Mouse (Mus musculus): ENCODE data around the gene Hist1h2ag. TPM values are rescaled to one million over a fixed set of nuclear protein-coding genes. Genes with fewer than 3 reads are reported as not detected.

Hist1h2ag gene
- polyA plus RNA-seq, 2 experiments: 18.0 to 35.2 TPM

DNA sequence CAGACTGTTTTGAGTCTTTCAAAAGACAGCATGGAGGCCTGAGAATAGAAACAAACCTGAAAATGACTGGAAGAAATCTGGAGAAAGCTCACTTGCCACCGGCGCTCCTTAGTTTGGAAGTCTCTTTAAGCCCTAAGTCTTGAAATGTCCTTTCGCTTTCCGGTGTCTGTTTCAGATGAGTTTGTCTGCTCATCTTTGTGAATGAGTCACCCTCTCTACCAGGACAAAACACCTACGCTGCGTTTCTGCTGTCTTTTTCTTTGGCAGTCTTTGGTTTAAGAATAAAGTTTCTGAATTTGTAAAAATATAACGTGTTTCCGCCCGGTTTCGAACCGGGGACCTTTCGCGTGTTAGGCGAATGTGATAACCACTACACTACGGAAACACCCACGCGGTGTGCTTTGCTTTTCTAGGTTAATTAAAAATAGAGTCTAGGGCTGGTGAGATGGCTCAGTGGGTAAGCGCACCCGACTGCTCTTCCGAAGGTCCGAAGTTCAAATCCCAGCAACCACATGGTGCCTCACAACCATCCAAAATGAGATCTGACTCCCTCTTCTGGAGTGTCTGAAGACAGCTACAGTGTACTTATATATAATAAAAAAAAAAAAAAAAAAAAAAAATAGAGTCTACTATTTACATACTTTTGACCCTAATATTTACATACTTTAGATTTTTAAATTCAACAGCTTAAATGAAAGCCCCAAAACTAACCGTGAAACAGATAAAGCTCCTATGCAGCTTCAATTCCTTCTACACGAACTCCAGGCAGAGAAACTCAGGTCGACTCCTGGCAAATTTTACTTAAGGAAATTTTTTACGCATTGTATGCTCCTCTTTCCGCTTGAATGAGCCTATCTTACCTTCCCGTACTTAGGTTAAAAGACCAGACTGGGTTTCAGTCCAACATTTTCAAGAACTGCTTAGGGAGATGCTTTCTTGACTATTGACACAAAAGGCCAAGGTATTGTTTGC lies 27.0 kb downstream of the Hist1h2ag start:
- peaks cover 31% of the 10 kb centered on the region for H3K27me3 ChIP-seq (ENCODE audit: control insufficient read depth, insufficient read depth, low read length)
- H3K9ac ChIP-seq (replicated peaks): no peak overlapping the region
- WGBS (ENCODE audit: insufficient replicate concordance): 11% methylated on average over 27 of the region's 27 CpGs
- no peak overlapping the region for H3K27ac ChIP-seq
- peak; percentile 83 for ATAC-seq (ENCODE audit: insufficient read depth)
- no peaks in the 10 kb centered on the region for H3K36me3 ChIP-seq (replicated peaks; ENCODE audit: control insufficient read depth, insufficient read depth, low read depth)
- H3K9me3 ChIP-seq (ENCODE audit: control insufficient read depth, low read length): no peaks in the 10 kb centered on the region
- peak overlapping the region; percentile 31 to 44 for H3K4me3 ChIP-seq (ENCODE audit: insufficient read depth in 1 of 2, low read depth in 2 of 2, low read length in 2 of 2)
- peaks cover 2 to 22% of the 10 kb centered on the region in 2 experiments for H3K4me1 ChIP-seq (replicated peaks; ENCODE audit: control insufficient read depth in 2 of 2, insufficient read depth in 2 of 2, low read length in 1 of 2)
- TF ChIP-seq CTCF (IDR thresholded peaks at IDR 0.05; ENCODE audit: low read depth) (peak; percentile 22), EP300 (IDR thresholded peaks at IDR 0.05; ENCODE audit: low read depth) (no peak)
- peak in 2 of 3 experiments; percentile 77 to 82 for DNase-seq (ENCODE audit: low read depth in 3 of 3, low spot score in 3 of 3)
- peak overlapping the region; percentile 62 for H3K4me2 ChIP-seq (ENCODE audit: low read depth)

DNA sequence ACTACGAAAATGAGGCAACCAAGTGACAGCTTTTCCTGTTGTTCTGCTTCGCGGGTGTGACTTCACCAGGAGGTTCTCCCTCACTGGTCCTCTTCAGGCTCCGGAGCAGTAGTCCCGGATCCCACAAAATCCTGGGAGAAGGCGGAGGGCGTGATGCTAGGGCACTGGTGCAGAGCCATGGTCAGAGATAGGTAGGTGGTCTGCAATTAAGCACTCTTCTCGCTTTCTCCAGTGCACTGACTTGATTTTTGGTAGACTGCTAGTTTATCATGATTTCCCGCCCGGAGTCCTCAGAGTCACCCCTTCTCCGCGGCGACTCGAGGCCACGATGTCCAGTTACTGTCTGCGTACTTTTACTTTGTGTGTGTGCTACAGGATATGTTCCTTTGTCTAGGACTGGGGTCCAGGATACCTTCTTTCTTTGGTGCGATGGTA lies 28.3 kb downstream of the Hist1h2ag start:
- ATAC-seq (ENCODE audit: insufficient read depth): no peak
- H3K4me1 ChIP-seq (replicated peaks; ENCODE audit: control insufficient read depth in 2 of 2, insufficient read depth in 2 of 2, low read length in 1 of 2): peaks cover under 1 to 16% of the 10 kb centered on the region in 2 experiments
- H3K4me2 ChIP-seq (ENCODE audit: low read depth): peak overlapping the region; percentile 62
- peak overlapping the region; percentile 29 to 35; a peak in 3 of 4 replicates for H3K4me3 ChIP-seq (ENCODE audit: insufficient read depth in 1 of 2, low read depth in 2 of 2, low read length in 2 of 2)
- no peak for DNase-seq (ENCODE audit: low read depth in 3 of 3, low spot score in 3 of 3)
- peaks cover 43% of the 10 kb centered on the region for H3K27me3 ChIP-seq (ENCODE audit: control insufficient read depth, insufficient read depth, low read length)
- no peak overlapping the region for H3K9ac ChIP-seq (replicated peaks)
- 9% methylated on average over 17 of the region's 17 CpGs for WGBS (ENCODE audit: insufficient replicate concordance)
- no peak overlapping the region for H3K27ac ChIP-seq
- no peaks in the 10 kb centered on the region for H3K36me3 ChIP-seq (replicated peaks; ENCODE audit: control insufficient read depth, insufficient read depth, low read depth)
- TF ChIP-seq CTCF (IDR thresholded peaks at IDR 0.05; ENCODE audit: low read depth) (no peak), EP300 (IDR thresholded peaks at IDR 0.05; ENCODE audit: low read depth) (no peak)
- H3K9me3 ChIP-seq (ENCODE audit: control insufficient read depth, low read length): no peaks in the 10 kb centered on the region

DNA sequence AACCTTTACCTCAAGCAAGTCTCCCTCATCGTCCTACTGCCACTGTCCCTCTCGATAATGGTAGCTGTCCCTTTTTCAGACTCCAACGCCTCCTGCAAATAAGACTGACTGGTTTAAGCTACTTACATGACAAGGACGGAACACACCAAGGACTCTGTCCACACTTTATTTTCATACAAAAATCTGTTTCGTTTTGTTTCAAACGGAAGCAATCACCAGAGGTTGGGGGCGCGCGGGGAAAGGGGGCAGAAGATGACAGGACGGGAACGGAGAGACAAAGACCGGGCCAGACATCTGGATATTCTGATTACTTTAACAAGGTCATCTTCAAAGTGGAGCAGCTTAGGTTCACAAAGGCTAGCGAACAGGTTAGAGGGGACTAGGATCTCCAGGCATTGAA lies 29.0 kb downstream of the Hist1h2ag start:
- Histone ChIP-seq H3K9me3 (ENCODE audit: control insufficient read depth, low read length) (no peaks in the 10 kb centered on the region), H3K4me1 (replicated peaks; ENCODE audit: control insufficient read depth in 2 of 2, insufficient read depth in 2 of 2, low read length in 1 of 2) (peaks cover 0 to 16% of the 10 kb centered on the region in 2 experiments), H3K36me3 (replicated peaks; ENCODE audit: control insufficient read depth, insufficient read depth, low read depth) (no peaks in the 10 kb centered on the region), H3K27me3 (ENCODE audit: control insufficient read depth, insufficient read depth, low read length) (peaks cover 50% of the 10 kb centered on the region), H3K4me2 (ENCODE audit: low read depth) (peak overlapping the region; percentile 62), H3K27ac (no peak overlapping the region), H3K4me3 (ENCODE audit: insufficient read depth in 1 of 2, low read depth in 2 of 2, low read length in 2 of 2) (no peak overlapping the region), H3K9ac (replicated peaks) (no peak overlapping the region)
- DNase-seq (ENCODE audit: low read depth in 3 of 3, low spot score in 3 of 3) (no peak), ATAC-seq (ENCODE audit: insufficient read depth) (no peak)
- TF ChIP-seq EP300 (IDR thresholded peaks at IDR 0.05; ENCODE audit: low read depth) (no peak), CTCF (IDR thresholded peaks at IDR 0.05; ENCODE audit: low read depth) (no peak)
- 19% methylated on average over 13 of the region's 13 CpGs for WGBS (ENCODE audit: insufficient replicate concordance)

DNA sequence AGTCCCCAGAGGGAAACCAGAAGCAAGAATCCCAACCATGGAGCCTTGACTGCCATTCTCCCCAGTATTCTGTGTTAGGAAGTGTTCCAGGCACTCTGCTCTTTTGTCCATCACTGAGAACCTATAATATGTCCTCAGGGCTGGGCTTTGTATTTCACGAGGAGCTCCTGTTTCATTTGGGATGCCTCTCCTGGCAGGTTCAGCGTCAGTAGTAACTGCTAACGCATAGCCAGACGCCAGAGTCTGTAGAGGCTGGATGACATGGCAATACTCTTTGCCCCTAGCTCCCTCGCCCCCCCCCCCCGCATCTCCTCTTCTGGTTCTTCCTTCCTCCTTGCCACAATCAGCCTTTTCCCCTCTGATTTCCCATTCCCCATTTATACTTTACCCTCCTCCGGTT lies 33.1 kb downstream of the Hist1h2ag start, which contains the start of gene Prss16:
TSS of gene Prss16 (minus strand) at position 101 of the 400 bp plus-strand sequence.
- Histone ChIP-seq H3K4me3 (ENCODE audit: insufficient read depth in 1 of 2, low read depth in 2 of 2, low read length in 2 of 2) (no peak within 1 kb of the TSS), H3K4me2 (ENCODE audit: low read depth) (no peak within 1 kb of the TSS)
- no peak for ATAC-seq (ENCODE audit: insufficient read depth)

DNA sequence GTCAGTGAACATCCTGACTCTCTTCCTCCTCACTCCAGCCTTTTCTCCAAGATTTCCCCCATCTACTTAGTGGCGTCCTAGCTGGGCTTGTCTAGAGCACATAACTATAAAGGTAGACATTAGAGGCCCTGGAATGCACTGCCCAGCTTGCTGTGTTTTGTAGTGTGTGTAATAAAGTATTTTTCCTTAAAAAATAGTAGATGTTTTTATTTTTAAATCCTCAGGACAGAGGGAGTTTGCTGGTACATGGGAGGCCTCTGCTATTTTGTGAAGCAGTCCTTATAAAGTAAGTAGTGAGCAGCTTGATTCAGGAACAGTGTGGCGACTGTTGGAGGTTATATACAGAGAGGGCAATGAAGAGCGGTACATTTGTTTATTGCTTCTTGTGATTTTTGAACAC lies 34.0 kb downstream of the Hist1h2ag start:
- H3K27ac ChIP-seq: no peak overlapping the region
- ATAC-seq (ENCODE audit: insufficient read depth) (no peak), DNase-seq (ENCODE audit: low read depth in 3 of 3, low spot score in 3 of 3) (no peak)
- WGBS (ENCODE audit: insufficient replicate concordance): 66% methylated on average over 3 of the region's 3 CpGs
- H3K9ac ChIP-seq (replicated peaks): no peak overlapping the region
- H3K27me3 ChIP-seq (ENCODE audit: control insufficient read depth, insufficient read depth, low read length): peaks cover 88% of the 10 kb centered on the region
- H3K4me2 ChIP-seq (ENCODE audit: low read depth): no peak overlapping the region
- H3K36me3 ChIP-seq (replicated peaks; ENCODE audit: control insufficient read depth, insufficient read depth, low read depth): no peaks in the 10 kb centered on the region
- H3K4me3 ChIP-seq (ENCODE audit: insufficient read depth in 1 of 2, low read depth in 2 of 2, low read length in 2 of 2): no peak overlapping the region
- no peak for TF ChIP-seq CTCF (IDR thresholded peaks at IDR 0.05; ENCODE audit: low read depth)
- no peak for TF ChIP-seq EP300 (IDR thresholded peaks at IDR 0.05; ENCODE audit: low read depth)
- peaks cover 2 to 5% of the 10 kb centered on the region in 2 experiments; a peak in 2 of 4 replicates for H3K4me1 ChIP-seq (replicated peaks; ENCODE audit: control insufficient read depth in 2 of 2, insufficient read depth in 2 of 2, low read length in 1 of 2)
- H3K9me3 ChIP-seq (ENCODE audit: control insufficient read depth, low read length): no peaks in the 10 kb centered on the region

More for the DNA sequence above, 33.1 kb downstream of the Hist1h2ag start, which contains the start of gene Prss16:
- DNase-seq (ENCODE audit: low read depth in 3 of 3, low spot score in 3 of 3): no peak
- Histone ChIP-seq H3K9me3 (ENCODE audit: control insufficient read depth, low read length) (no peaks in the 10 kb centered on the region), H3K27me3 (ENCODE audit: control insufficient read depth, insufficient read depth, low read length) (peaks cover 88% of the 10 kb centered on the region), H3K27ac (no peak within 1 kb of the TSS), H3K36me3 (replicated peaks; ENCODE audit: control insufficient read depth, insufficient read depth, low read depth) (no peaks in the 10 kb centered on the region), H3K4me1 (replicated peaks; ENCODE audit: control insufficient read depth in 2 of 2, insufficient read depth in 2 of 2, low read length in 1 of 2) (peaks cover 2 to 8% of the 10 kb centered on the region in 2 experiments; a peak in 3 of 4 replicates), H3K9ac (replicated peaks) (no peak within 1 kb of the TSS)
- WGBS (ENCODE audit: insufficient replicate concordance): 12% methylated on average over 7 of the region's 7 CpGs
- TF ChIP-seq CTCF (IDR thresholded peaks at IDR 0.05; ENCODE audit: low read depth) (no peak), EP300 (IDR thresholded peaks at IDR 0.05; ENCODE audit: low read depth) (no peak)
